Mouse (Mus musculus): Measurements from ENCODE around the gene Pnp2.
"Not testable (repeated sequence)": the region's sequence is repeated elsewhere in the genome, so short reads cannot be mapped to it uniquely, and the experiment has no call there.

The Pnp2 gene

GRCm38 (mm10) chr14:50958289-50958995, 2.6 kb downstream of the Pnp2 start:
- DNase-seq, result not testable (repeated sequence)

GRCm38 (mm10) chr14:50968216-50968980, 12.6 kb downstream of the Pnp2 start:
- peak; percentile 72 for DNase-seq

GRCm38 (mm10) chr14:50969041-50969440, 13.2 kb downstream of the Pnp2 start:
- peak; percentile 45 for DNase-seq

GRCm38 (mm10) chr14:50969558-50970544, 14.1 kb downstream of the Pnp2 start:
- peak; percentile 47 for DNase-seq

GRCm38 (mm10) chr14:50970822-50971221, 15.0 kb downstream of the Pnp2 start:
- DNase-seq, result no peak

GRCm38 (mm10) chr14:50973054-50973453, 17.3 kb downstream of the Pnp2 start:
- not testable (repeated sequence) for DNase-seq

GRCm38 (mm10) chr14:50973700-50974099, 17.9 kb downstream of the Pnp2 start:
- DNase-seq, result no peak

- DNase-seq, result no peak
Measured at GRCm38 (mm10) chr14:50975001-50975400, 19.2 kb downstream of the Pnp2 start.

GRCm38 (mm10) chr14:50976674-50977073, 20.9 kb downstream of the Pnp2 start:
- DNase-seq, result no peak

- DNase-seq, result not testable (repeated sequence)
Measured at GRCm38 (mm10) chr14:50978451-50978850, 22.7 kb downstream of the Pnp2 start.

- DNase-seq, result no peak
Measured at GRCm38 (mm10) chr14:50979631-50980030, 23.8 kb downstream of the Pnp2 start.

GRCm38 (mm10) chr14:50981207-50981606, 25.4 kb downstream of the Pnp2 start:
- DNase-seq, result no peak

- DNase-seq, result no peak
Measured at GRCm38 (mm10) chr14:50981837-50982236, 26.0 kb downstream of the Pnp2 start.

- no peak for DNase-seq
Measured at GRCm38 (mm10) chr14:50987668-50988067, 31.9 kb downstream of the Pnp2 start.

- no peak for DNase-seq
Measured at GRCm38 (mm10) chr14:50991037-50991436, 35.2 kb downstream of the Pnp2 start.

GRCm38 (mm10) chr14:50997088-50997487, 41.3 kb downstream of the Pnp2 start:
- no peak for DNase-seq

- no peak for DNase-seq
Measured at GRCm38 (mm10) chr14:50997999-50998666, 42.3 kb downstream of the Pnp2 start.

- DNase-seq, result no peak
Measured at GRCm38 (mm10) chr14:51007152-51007801, 51.5 kb downstream of the Pnp2 start, which contains the start of gene Rnase10. TSS of gene Rnase10 (plus strand) at chr14:51007751.

- no peak for DNase-seq
Measured at GRCm38 (mm10) chr14:51007914-51008713, 52.3 kb downstream of the Pnp2 start.

GRCm38 (mm10) chr14:51008781-51009180, 53.0 kb downstream of the Pnp2 start:
- DNase-seq, result no peak

- no peak for DNase-seq
Measured at GRCm38 (mm10) chr14:51009572-51009971, 53.8 kb downstream of the Pnp2 start.
